Mouse (Mus musculus) liver, adult 2 months (tissue): Measurements from ENCODE around the gene Map3k5.

Source experiments
- CTCF ChIP-seq: fragments of 200-500 bp; IDR thresholded peaks from 2 replicates; pipeline ENCODE4 v1.5.1; 2011; ENCODE audit warnings: low read depth, low read length, control low read depth
- POLR2A ChIP-seq: fragments of 200-500 bp; IDR thresholded peaks from 2 replicates; pipeline ENCODE4 v1.6.1; 2011; ENCODE audit warnings: low read length, control low read depth; ENCODE audit not compliant: insufficient read depth; ENCODE audit errors: extremely low read depth

GRCm38 (mm10) chr10:20000408-20000770 is 66.1 kb downstream of the Map3k5 start:
- TF ChIP-seq CTCF (no peak), POLR2A (no peak)
